Mouse (Mus musculus) thymus, postnatal 14 days (tissue): Measurements from ENCODE around the gene Hsd17b3.
"Not testable (repeated sequence)": the region's sequence is repeated elsewhere in the genome, so short reads cannot be mapped to it uniquely, and the experiment has no call there.

Experiments
- DNase-seq: peaks from one replicate; pipeline ENCODE4 v3.0.0; 2021

The Hsd17b3 gene

GRCm38 (mm10) chr13:64081012-64081919 is 7.8 kb downstream of the Hsd17b3 start:
- DNase-seq = no peak

- no peak for DNase-seq
Observed at GRCm38 (mm10) chr13:64077591-64077990, 11.4 kb downstream of the Hsd17b3 start.

DNA sequence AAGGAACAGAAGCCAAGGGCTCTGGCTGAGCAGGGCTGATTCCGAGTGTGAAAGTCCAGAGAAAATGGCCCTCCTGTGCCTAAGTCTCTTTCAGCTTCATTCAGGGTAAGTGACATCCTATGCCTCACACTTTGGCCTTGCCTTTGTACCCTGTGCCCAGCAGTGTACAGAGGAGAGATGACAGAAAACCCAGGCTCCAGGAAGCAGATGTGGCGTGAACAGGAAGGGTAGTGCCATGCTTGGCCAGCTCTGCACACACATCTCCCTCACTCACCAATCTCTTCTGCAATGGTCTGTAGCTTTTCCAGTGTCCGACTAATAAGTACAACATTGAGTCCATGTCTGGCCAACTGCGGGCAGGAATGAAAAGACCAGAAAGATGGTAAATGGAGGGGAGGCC is 13.0 kb downstream of the Hsd17b3 start:
- DNase-seq = no peak

- no peak for DNase-seq
Observed at GRCm38 (mm10) chr13:64066653-64067052, 22.4 kb downstream of the Hsd17b3 start.

GRCm38 (mm10) chr13:64064276-64064675 is 24.8 kb downstream of the Hsd17b3 start:
- no peak for DNase-seq

GRCm38 (mm10) chr13:64060935-64061506 is 28.0 kb downstream of the Hsd17b3 start:
- DNase-seq = no peak

DNA sequence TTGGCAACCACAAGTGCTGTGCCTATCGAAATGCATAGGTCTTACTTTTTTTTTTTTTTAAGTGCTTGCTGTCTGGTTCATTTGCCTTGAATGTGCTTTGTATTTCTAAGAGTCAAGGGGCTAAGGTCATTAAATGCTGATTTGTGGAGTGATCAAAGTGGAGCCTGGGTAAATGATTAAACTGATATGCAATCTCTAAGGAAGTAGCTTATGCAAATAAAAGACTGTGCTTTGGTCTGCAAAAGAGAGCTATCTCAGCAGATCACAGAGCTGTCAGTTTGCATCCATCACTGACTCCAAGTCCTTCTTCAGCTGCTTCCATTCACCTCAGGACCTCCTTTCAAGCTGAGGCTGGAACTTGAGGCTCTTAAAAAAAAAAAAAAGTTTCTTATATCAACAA is 35.1 kb downstream of the Hsd17b3 start:
- no peak for DNase-seq

DNA sequence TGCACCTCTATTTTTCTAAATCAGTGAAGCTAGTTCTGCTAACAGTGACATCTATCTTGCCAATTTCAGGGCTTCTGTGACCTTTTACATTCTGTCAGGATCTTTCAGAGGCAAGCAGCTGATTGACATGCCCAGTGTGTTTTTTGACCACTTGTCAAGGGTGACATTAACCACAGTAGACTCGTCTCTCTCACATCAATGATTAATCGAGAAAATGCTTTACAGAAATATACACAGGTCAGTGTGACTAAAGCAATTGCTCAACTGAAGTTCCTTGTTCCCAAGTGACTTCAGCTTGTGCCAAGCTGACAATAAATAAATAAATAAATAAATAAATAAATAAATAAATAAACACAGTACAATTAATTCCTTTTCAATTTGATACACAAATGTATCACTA is 36.7 kb downstream of the Hsd17b3 start:
- not testable (repeated sequence) for DNase-seq

GRCm38 (mm10) chr13:64050895-64051294 is 38.1 kb downstream of the Hsd17b3 start:
- DNase-seq = no peak

GRCm38 (mm10) chr13:64049535-64049934 is 39.5 kb downstream of the Hsd17b3 start:
- no peak for DNase-seq

- DNase-seq = no peak
Observed at GRCm38 (mm10) chr13:64048467-64048866, 40.6 kb downstream of the Hsd17b3 start.

- no peak for DNase-seq
Observed at GRCm38 (mm10) chr13:64039976-64040375, 49.1 kb downstream of the Hsd17b3 start.

- no peak for DNase-seq
Observed at GRCm38 (mm10) chr13:64038114-64038513, 50.9 kb downstream of the Hsd17b3 start.

- DNase-seq = peak; percentile 71
Observed at GRCm38 (mm10) chr13:64036079-64037011, 52.7 kb downstream of the Hsd17b3 start.

- no peak for DNase-seq
Observed at GRCm38 (mm10) chr13:64035036-64035435, 54.0 kb downstream of the Hsd17b3 start.

- DNase-seq = no peak
Observed at GRCm38 (mm10) chr13:64033921-64034320, 55.1 kb downstream of the Hsd17b3 start.

DNA sequence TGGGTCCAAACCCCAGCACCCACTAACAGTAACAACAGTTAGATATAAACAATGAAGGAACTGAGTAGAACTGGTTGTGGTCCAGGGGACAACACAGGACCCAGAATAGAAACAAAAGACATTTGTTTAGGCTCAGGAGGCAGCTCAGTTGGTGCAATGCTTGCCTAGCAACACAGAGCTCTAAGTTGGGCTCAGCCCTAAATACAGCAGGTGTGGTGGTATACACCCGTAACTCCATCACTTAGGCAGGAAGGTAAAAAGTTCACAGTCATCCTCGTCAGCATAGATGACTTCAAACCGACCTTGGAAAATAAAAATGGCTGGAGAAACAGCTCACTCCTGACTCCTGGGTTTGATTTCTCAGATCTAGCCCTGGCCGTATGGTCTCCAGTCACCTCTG is 55.8 kb downstream of the Hsd17b3 start:
- no peak for DNase-seq

DNA sequence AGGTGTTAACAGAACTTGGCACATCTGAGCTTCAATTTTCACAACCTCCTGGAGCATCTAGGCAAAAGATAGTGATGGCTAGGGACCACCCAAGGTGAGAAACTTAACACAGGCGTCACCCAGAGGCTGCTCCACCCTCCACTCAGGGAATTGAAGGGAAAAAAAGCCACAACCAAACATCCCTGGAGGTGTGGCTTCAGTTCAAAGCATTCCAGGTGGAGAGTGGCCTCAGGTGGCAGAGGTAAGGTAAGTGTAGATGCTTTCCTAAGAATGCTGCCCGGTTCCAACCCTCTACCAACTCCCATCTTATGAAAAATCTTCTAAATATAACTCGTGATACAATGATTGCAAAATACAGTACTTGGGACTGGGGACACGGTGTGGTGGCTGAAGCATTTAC is 57.8 kb downstream of the Hsd17b3 start:
- DNase-seq = no peak

- DNase-seq = no peak
Observed at GRCm38 (mm10) chr13:64030792-64031191, 58.2 kb downstream of the Hsd17b3 start.

- DNase-seq = no peak
Observed at GRCm38 (mm10) chr13:64024803-64025202, 64.2 kb downstream of the Hsd17b3 start.

- DNase-seq = no peak
Observed at GRCm38 (mm10) chr13:64022786-64023468, 66.1 kb downstream of the Hsd17b3 start.

DNA sequence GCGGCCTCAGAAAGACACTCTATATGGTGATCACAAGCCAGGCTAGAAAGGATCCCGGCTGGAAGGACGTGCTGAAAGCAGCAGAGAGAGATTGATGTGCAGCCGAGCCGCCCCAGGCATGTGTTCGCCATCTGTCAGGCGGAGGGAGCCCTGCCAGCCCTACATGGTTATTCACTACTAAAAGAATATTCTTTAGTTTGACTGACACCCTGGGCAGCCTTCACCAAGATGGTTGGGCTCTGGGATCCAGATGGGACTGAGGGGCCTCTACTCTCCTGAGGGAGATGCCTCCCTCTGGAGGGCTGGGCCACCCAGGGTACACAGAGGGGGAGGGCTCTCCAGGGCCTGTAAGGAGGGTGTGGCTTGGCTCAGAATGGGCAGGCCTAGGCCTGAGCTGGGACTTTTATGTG is 68.1 kb downstream of the Hsd17b3 start:
- DNase-seq = no peak
